Mouse (Mus musculus): ENCODE results near the gene Pir.

- TF ChIP-seq POLR2A (IDR thresholded peaks at IDR 0.05; ENCODE audit: low read depth, low read length) (no peak), CTCF (IDR thresholded peaks at IDR 0.05; ENCODE audit: extremely low read depth, insufficient read depth, insufficient read length, insufficient replicate concordance) (no peak)
Measured at GRCm38 (mm10) chrX:164330766-164331165, 61.6 kb downstream of the Pir start.

All from spleen, adult 2 months (tissue).